Mouse (Mus musculus): ENCODE results near the gene Notch2. TPM values are rescaled to one million over a fixed set of nuclear protein-coding genes. Genes with fewer than 3 reads are reported as not detected.
A peak's percentile ranks its signal among the peaks of the same experiment; 100 is the strongest.
"Not testable (repeated sequence)": the region's sequence is repeated elsewhere in the genome, so short reads cannot be mapped to it uniquely, and the experiment has no call there.

The Notch2 gene
- polyA plus RNA-seq, 1 experiment from 2014 or later: 42.1 TPM

- Histone ChIP-seq H3K27ac (no peak overlapping the region), H3K9me3 (no peaks in the 10 kb centered on the region), H3K27me3 (no peaks in the 10 kb centered on the region), H3K4me2 (replicated peaks) (no peak overlapping the region), H3K36me3 (no peaks in the 10 kb centered on the region), H3K4me3 (no peak overlapping the region), H3K9ac (no peak overlapping the region), H3K4me1 (peaks cover 51% of the 10 kb centered on the region)
- no peak for ATAC-seq (ENCODE audit: insufficient number of reproducible peaks, insufficient read depth, low FRiP score, low TSS enrichment)
- WGBS: 85% methylated on average over 4 of the region's 4 CpGs
Observed at GRCm38 (mm10) chr3:98044768-98045368, 31.5 kb downstream of the Notch2 start.

DNA sequence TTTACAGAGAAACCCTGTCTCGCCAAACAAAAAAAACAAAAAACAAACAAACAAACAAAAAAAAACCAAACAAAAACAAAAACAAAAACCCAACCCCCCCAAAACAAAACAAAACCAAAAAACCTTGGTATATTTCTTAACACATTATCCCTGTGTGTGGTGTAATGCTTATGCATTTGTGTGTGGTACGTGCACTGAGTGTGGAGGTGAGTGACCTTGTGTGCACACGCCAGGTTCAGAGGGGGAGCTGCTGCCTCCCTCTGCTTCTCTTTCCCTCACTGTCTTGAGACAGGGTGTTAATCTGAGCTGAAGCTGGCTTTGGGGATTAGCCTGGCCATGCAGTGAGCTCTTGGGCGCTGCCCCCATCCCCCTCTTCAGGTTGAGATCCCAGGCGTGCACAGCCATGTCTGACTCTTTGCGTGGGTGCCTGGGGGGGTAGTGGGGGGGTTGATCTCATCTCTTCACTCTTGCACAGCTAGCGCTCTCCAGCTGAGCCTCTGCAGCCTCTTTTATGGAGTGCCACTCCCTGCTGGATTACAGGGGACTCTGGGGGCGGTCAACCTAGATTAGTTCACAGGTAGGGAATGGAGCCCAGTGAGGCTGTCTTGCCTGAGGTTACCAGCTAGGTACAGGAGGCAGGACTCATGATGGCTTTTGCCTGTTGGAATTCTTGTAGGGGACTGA lies 32.3 kb downstream of the Notch2 start:
- Histone ChIP-seq H3K4me2 (replicated peaks) (no peak overlapping the region), H3K27ac (no peak overlapping the region), H3K4me1 (peaks cover 56% of the 10 kb centered on the region), H3K9ac (no peak overlapping the region), H3K27me3 (no peaks in the 10 kb centered on the region), H3K36me3 (no peaks in the 10 kb centered on the region), H3K9me3 (no peaks in the 10 kb centered on the region), H3K4me3 (no peak overlapping the region)
- 55% methylated on average over 8 of the region's 8 CpGs for WGBS
- ATAC-seq (ENCODE audit: insufficient number of reproducible peaks, insufficient read depth, low FRiP score, low TSS enrichment): no peak

GRCm38 (mm10) chr3:98046305-98046704 lies 33.0 kb downstream of the Notch2 start:
- ATAC-seq (ENCODE audit: insufficient number of reproducible peaks, insufficient read depth, low FRiP score, low TSS enrichment): no peak
- no peak overlapping the region for H3K27ac ChIP-seq
- H3K27me3 ChIP-seq: no peaks in the 10 kb centered on the region
- H3K36me3 ChIP-seq: no peaks in the 10 kb centered on the region
- H3K4me2 ChIP-seq (replicated peaks): no peak overlapping the region
- no peaks in the 10 kb centered on the region for H3K9me3 ChIP-seq
- peaks cover 58% of the 10 kb centered on the region for H3K4me1 ChIP-seq
- H3K4me3 ChIP-seq: no peak overlapping the region
- no peak overlapping the region for H3K9ac ChIP-seq
- 58% methylated on average over 8 of the region's 8 CpGs for WGBS

DNA sequence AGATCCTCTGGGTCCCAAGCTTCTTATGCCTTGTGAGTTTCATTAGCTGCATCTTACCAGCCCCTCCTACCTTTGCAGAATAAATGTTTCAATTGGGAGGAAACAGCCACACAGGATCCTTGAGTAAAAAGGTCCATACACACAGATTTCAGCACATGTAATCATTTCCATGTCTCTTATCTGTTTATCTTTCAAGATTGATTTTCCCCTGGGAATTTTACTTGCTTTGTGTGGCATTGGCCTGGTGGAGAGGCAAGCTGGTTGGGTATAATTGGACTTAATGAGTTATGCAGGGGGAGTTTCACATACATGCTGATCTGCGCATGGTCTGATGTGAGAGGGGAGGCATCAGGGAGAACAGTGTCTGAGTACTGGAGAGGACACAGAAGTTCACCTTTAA lies 36.3 kb downstream of the Notch2 start:
- H3K4me2 ChIP-seq (replicated peaks): no peak overlapping the region
- H3K4me3 ChIP-seq: no peak overlapping the region
- no peaks in the 10 kb centered on the region for H3K27me3 ChIP-seq
- no peaks in the 10 kb centered on the region for H3K9me3 ChIP-seq
- peaks cover 52% of the 10 kb centered on the region for H3K4me1 ChIP-seq
- 70% methylated on average over 1 of the region's 1 CpGs for WGBS
- no peak overlapping the region for H3K27ac ChIP-seq
- H3K9ac ChIP-seq: no peak overlapping the region
- no peak for ATAC-seq (ENCODE audit: insufficient number of reproducible peaks, insufficient read depth, low FRiP score, low TSS enrichment)
- no peaks in the 10 kb centered on the region for H3K36me3 ChIP-seq

DNA sequence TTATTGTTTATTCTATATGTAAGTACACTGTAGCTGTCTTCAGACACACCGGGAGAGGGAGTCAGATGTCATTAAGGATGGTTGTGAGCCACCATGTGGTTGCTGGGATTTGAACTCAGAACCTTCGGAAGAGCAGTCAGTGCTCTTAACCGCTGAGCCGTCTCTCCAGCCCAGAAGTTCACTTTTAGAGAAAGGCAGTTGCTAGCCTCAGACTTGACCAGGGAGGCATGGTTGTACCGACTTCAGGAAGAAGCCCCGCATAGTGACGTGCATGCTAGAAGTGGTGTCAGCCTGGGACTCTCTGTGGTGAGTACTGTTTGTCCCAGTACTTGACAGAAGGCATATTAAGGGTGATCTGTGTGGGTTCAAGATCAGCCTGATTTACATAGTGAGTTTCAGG lies 36.8 kb downstream of the Notch2 start:
- H3K9me3 ChIP-seq; H3K4me2 ChIP-seq (replicated peaks); H3K27ac ChIP-seq; ATAC-seq (ENCODE audit: insufficient number of reproducible peaks, insufficient read depth, low FRiP score, low TSS enrichment); H3K9ac ChIP-seq; H3K4me3 ChIP-seq; H3K36me3 ChIP-seq; H3K27me3 ChIP-seq: not testable (repeated sequence)
- 92% methylated on average over 7 of the region's 7 CpGs for WGBS
- H3K4me1 ChIP-seq: peaks cover 56% of the 10 kb centered on the region

- peaks cover 59% of the 10 kb centered on the region for H3K4me1 ChIP-seq
- WGBS: 64% methylated on average over 14 of the region's 14 CpGs
- H3K36me3 ChIP-seq: no peaks in the 10 kb centered on the region
- no peak overlapping the region for H3K4me2 ChIP-seq (replicated peaks)
- ATAC-seq (ENCODE audit: insufficient number of reproducible peaks, insufficient read depth, low FRiP score, low TSS enrichment): no peak
- no peaks in the 10 kb centered on the region for H3K9me3 ChIP-seq
- no peak overlapping the region for H3K4me3 ChIP-seq
- no peaks in the 10 kb centered on the region for H3K27me3 ChIP-seq
- H3K9ac ChIP-seq: no peak overlapping the region
- H3K27ac ChIP-seq: no peak overlapping the region
Observed at GRCm38 (mm10) chr3:98050492-98051406, 37.4 kb downstream of the Notch2 start.

DNA sequence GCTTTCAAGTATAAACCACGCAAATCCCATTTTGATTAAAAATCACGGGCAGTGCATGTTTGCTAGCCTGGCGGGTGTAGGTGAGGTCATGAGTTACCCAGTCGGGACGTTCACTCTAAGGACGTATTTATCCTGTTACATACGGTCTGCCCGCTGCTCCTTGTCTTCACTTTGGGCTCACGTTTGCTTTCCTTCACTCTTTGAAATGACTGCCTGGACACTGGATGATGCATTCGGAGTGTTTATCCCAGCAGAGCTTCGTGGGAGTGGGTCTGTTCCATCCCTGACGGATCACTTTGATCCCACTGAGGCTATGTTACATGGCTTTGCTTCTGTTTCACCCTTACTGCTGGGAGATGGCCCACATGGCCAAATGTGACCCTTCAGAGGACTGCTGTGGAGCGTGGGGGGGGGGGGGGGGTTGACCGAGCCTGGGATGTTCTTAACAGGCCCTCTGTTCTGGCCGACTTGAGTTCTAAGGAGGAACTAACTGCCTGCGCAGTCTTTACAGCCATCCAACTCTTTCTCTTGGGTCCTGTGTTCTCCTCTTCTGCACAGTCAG lies 38.2 kb downstream of the Notch2 start:
- H3K9ac ChIP-seq: no peak overlapping the region
- 0 out of 2 replicates have a peak overlapping the region, but pooled peaks have one; percentile 7 for H3K27ac ChIP-seq
- H3K27me3 ChIP-seq: no peaks in the 10 kb centered on the region
- peaks cover 59% of the 10 kb centered on the region for H3K4me1 ChIP-seq
- no peak overlapping the region for H3K4me3 ChIP-seq
- WGBS: 48% methylated on average over 16 of the region's 16 CpGs
- ATAC-seq (ENCODE audit: insufficient number of reproducible peaks, insufficient read depth, low FRiP score, low TSS enrichment): no peak
- no peaks in the 10 kb centered on the region for H3K36me3 ChIP-seq
- H3K4me2 ChIP-seq (replicated peaks): no peak overlapping the region
- no peaks in the 10 kb centered on the region for H3K9me3 ChIP-seq

DNA sequence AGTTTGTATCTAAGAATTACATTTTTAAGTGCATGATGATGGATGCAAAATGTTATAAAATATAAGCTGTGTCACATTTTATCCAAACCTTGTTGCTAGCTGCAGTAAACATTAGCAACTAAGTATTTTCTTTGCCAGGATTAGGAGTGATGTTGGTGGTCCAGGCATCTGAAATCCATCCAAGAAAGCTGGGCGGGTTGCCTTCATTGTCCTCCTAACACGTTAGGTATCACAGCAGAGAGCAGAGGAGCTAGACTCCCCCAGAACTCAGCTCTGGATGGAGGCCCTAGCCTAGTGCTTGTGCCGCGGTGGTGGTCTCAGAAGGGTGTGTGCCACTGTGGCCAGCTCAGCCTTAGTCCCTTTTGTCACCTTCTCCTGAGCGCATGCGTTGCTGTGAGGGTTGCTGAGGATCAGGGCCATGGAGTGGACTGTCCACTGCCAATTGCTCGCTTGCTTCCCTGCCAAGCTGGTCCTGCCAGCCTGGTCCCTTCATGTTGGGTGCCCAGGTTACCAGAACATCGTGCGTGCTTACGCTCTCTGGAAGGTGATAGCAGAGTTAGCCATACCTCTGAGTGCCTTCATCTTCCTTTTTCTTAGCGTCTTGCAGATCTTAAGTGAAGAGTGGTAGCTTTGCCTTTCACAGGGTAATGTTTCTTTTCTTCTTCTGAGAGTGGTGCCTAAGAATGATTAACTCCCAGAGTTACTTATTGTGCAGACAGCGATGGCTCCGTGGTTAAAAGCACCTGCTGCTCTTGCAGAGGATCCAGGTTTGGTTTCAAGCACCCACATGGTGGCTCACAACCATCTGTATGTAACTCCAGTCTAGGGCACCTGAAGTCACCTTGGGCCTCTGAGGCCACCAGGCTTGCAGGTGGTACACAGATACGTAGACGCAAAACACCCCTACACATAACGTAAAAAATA lies 39.4 kb downstream of the Notch2 start:
- WGBS: 90% methylated on average over 16 of the region's 16 CpGs
- Histone ChIP-seq H3K4me3 (no peak overlapping the region), H3K9me3 (no peaks in the 10 kb centered on the region), H3K27ac (0 out of 2 replicates have a peak overlapping the region, but pooled peaks have one; percentile 23), H3K27me3 (no peaks in the 10 kb centered on the region), H3K4me1 (peaks cover 67% of the 10 kb centered on the region), H3K4me2 (replicated peaks) (no peak overlapping the region), H3K9ac (no peak overlapping the region), H3K36me3 (no peaks in the 10 kb centered on the region)
- no peak for ATAC-seq (ENCODE audit: insufficient number of reproducible peaks, insufficient read depth, low FRiP score, low TSS enrichment)

GRCm38 (mm10) chr3:98053817-98054216 lies 40.5 kb downstream of the Notch2 start:
- no peak for ATAC-seq (ENCODE audit: insufficient number of reproducible peaks, insufficient read depth, low FRiP score, low TSS enrichment)
- no peak overlapping the region for H3K4me3 ChIP-seq

GRCm38 (mm10) chr3:98054334-98055007 lies 41.1 kb downstream of the Notch2 start:
- H3K9me3 ChIP-seq: no peaks in the 10 kb centered on the region
- WGBS: 83% methylated on average over 8 of the region's 8 CpGs
- no peak overlapping the region for H3K9ac ChIP-seq
- H3K36me3 ChIP-seq: no peaks in the 10 kb centered on the region
- H3K4me1 ChIP-seq: peaks cover 76% of the 10 kb centered on the region
- no peak for ATAC-seq (ENCODE audit: insufficient number of reproducible peaks, insufficient read depth, low FRiP score, low TSS enrichment)
- H3K4me2 ChIP-seq (replicated peaks): no peak overlapping the region
- H3K4me3 ChIP-seq: no peak overlapping the region
- H3K27me3 ChIP-seq: no peaks in the 10 kb centered on the region
- H3K27ac ChIP-seq: no peak overlapping the region

More at GRCm38 (mm10) chr3:98053817-98054216, 40.5 kb downstream of the Notch2 start:
- H3K4me2 ChIP-seq (replicated peaks): no peak overlapping the region
- no peaks in the 10 kb centered on the region for H3K27me3 ChIP-seq
- peaks cover 69% of the 10 kb centered on the region for H3K4me1 ChIP-seq
- no peak overlapping the region for H3K9ac ChIP-seq
- WGBS: 57% methylated on average over 1 of the region's 1 CpGs
- H3K9me3 ChIP-seq: no peaks in the 10 kb centered on the region
- no peak overlapping the region for H3K27ac ChIP-seq
- no peaks in the 10 kb centered on the region for H3K36me3 ChIP-seq

Data from embryonic facial prominence, embryonic 12.5 days (tissue).